Mouse (Mus musculus): ENCODE data around the gene Cluh. TPM values are rescaled to one million over a fixed set of nuclear protein-coding genes. Genes with fewer than 3 reads are reported as not detected.

Cluh gene
- polyA plus RNA-seq, 1 experiment: 119 TPM

GRCm38 (mm10) chr11:74647966-74648365, 1.3 kb upstream of the Cluh start:
- no peaks in the 10 kb centered on the region for H3K27me3 ChIP-seq (replicated peaks; ENCODE audit: control insufficient read depth, insufficient read depth, low read length)
- H3K4me1 ChIP-seq (ENCODE audit: control insufficient read depth, insufficient read depth, low read length): peaks cover 24% of the 10 kb centered on the region
- H3K27ac ChIP-seq (ENCODE audit: insufficient read depth, low read depth, low read length): peak overlapping the region; percentile 97
- DNase-seq: peak; percentile 24
- TF ChIP-seq CTCF (conservative IDR thresholded peaks at IDR 0.05; ENCODE audit: insufficient read depth, insufficient read length, low read depth, low read length): no peak
- no peak for TF ChIP-seq POLR2A (IDR thresholded peaks at IDR 0.05; ENCODE audit: low read depth, low read length)
- H3K4me3 ChIP-seq (ENCODE audit: insufficient read depth, low read depth, low read length): no peak overlapping the region
- WGBS: 97% methylated on average over 1 of the region's 1 CpGs
- H3K36me3 ChIP-seq (ENCODE audit: control insufficient read depth, insufficient read depth, low read length): no peaks in the 10 kb centered on the region

DNA sequence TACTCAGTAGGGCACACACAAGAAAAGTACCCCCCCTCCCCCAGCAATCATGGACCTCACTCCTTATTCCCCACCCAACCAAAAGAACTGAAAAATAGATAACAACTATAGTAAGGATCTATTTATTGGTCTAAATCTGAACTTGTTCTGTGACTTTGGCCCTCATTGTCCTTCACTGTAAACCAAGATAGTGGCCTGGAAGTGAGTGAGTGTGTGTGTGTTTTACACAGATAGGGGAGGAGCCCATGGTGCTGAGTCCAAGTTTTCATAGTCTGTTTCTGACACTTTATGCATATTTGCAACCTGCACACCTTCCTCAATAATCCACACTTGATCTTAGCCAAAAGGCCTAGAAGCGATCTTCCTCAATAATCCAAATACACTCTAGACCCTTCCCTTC, 619 bp upstream of the Cluh start:
- no peak for TF ChIP-seq POLR2A (IDR thresholded peaks at IDR 0.05; ENCODE audit: low read depth, low read length)
- no peak for TF ChIP-seq CTCF (conservative IDR thresholded peaks at IDR 0.05; ENCODE audit: insufficient read depth, insufficient read length, low read depth, low read length)
- H3K4me3 ChIP-seq (ENCODE audit: insufficient read depth, low read depth, low read length): peak overlapping the region; percentile 73
- 18% methylated on average over 1 of the region's 1 CpGs for WGBS
- peak overlapping the region; percentile 97 for H3K27ac ChIP-seq (ENCODE audit: insufficient read depth, low read depth, low read length)
- H3K36me3 ChIP-seq (ENCODE audit: control insufficient read depth, insufficient read depth, low read length): no peaks in the 10 kb centered on the region
- no peak for DNase-seq
- H3K4me1 ChIP-seq (ENCODE audit: control insufficient read depth, insufficient read depth, low read length): peaks cover 31% of the 10 kb centered on the region
- no peaks in the 10 kb centered on the region for H3K27me3 ChIP-seq (replicated peaks; ENCODE audit: control insufficient read depth, insufficient read depth, low read length)

- no peaks in the 10 kb centered on the region for H3K36me3 ChIP-seq (ENCODE audit: control insufficient read depth, insufficient read depth, low read length)
- WGBS: under 1% methylated on average over 53 of the region's 53 CpGs
- peak; percentile 94 for DNase-seq
- no peaks in the 10 kb centered on the region for H3K27me3 ChIP-seq (replicated peaks; ENCODE audit: control insufficient read depth, insufficient read depth, low read length)
- peak overlapping the region; percentile 95 for H3K4me3 ChIP-seq (ENCODE audit: insufficient read depth, low read depth, low read length)
- peaks cover 34% of the 10 kb centered on the region for H3K4me1 ChIP-seq (ENCODE audit: control insufficient read depth, insufficient read depth, low read length)
- TF ChIP-seq POLR2A (IDR thresholded peaks at IDR 0.05; ENCODE audit: low read depth, low read length) (no peak), CTCF (conservative IDR thresholded peaks at IDR 0.05; ENCODE audit: insufficient read depth, insufficient read length, low read depth, low read length) (no peak)
- peak overlapping the region; percentile 95 for H3K27ac ChIP-seq (ENCODE audit: insufficient read depth, low read depth, low read length)
Measured at GRCm38 (mm10) chr11:74649647-74650551, 604 bp downstream of the Cluh start.

- TF ChIP-seq POLR2A (IDR thresholded peaks at IDR 0.05; ENCODE audit: low read depth, low read length) (no peak), CTCF (conservative IDR thresholded peaks at IDR 0.05; ENCODE audit: insufficient read depth, insufficient read length, low read depth, low read length) (no peak)
- Histone ChIP-seq H3K4me3 (ENCODE audit: insufficient read depth, low read depth, low read length) (peak overlapping the region; percentile 95), H3K27ac (ENCODE audit: insufficient read depth, low read depth, low read length) (peak overlapping the region; percentile 46), H3K36me3 (ENCODE audit: control insufficient read depth, insufficient read depth, low read length) (no peaks in the 10 kb centered on the region), H3K4me1 (ENCODE audit: control insufficient read depth, insufficient read depth, low read length) (peaks cover 34% of the 10 kb centered on the region), H3K27me3 (replicated peaks; ENCODE audit: control insufficient read depth, insufficient read depth, low read length) (no peaks in the 10 kb centered on the region)
- 21% methylated on average over 4 of the region's 4 CpGs for WGBS
- no peak for DNase-seq
Measured at GRCm38 (mm10) chr11:74650576-74651100, 1.3 kb downstream of the Cluh start.

GRCm38 (mm10) chr11:74652791-74653191, 3.5 kb downstream of the Cluh start:
- 0 out of 2 replicates have a peak overlapping the region, but pooled peaks have one; percentile 19 for H3K4me3 ChIP-seq (ENCODE audit: insufficient read depth, low read depth, low read length)
- H3K36me3 ChIP-seq (ENCODE audit: control insufficient read depth, insufficient read depth, low read length): peaks cover 4% of the 10 kb centered on the region; the same call in 1 of the 2 replicates
- peak; percentile 90 for DNase-seq
- peak overlapping the region; percentile 57 for H3K27ac ChIP-seq (ENCODE audit: insufficient read depth, low read depth, low read length)
- WGBS: 33% methylated on average over 4 of the region's 4 CpGs
- no peak for TF ChIP-seq CTCF (conservative IDR thresholded peaks at IDR 0.05; ENCODE audit: insufficient read depth, insufficient read length, low read depth, low read length)
- TF ChIP-seq POLR2A (IDR thresholded peaks at IDR 0.05; ENCODE audit: low read depth, low read length): no peak
- peaks cover 34% of the 10 kb centered on the region for H3K4me1 ChIP-seq (ENCODE audit: control insufficient read depth, insufficient read depth, low read length)
- H3K27me3 ChIP-seq (replicated peaks; ENCODE audit: control insufficient read depth, insufficient read depth, low read length): no peaks in the 10 kb centered on the region

DNA sequence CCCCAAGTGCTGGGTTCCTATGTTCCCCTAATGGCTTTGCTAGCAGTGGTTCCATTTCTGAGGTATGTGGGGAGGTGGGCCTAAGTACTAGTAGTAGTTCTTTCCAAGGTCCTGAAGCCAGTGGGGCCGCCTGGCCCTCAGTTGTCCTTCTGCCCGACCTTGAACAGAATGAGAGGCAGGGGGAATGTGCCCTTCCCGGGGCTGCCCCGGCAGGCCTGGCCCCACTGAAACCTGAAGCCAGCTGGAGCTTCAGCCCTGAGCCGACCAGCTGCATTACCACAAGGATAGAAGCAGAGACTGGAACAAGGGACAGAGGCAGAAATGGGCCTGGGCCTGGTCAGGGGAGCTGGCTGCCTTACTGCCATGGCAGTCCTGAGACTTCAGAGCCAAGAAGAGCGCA, 4.1 kb downstream of the Cluh start:
- TF ChIP-seq POLR2A (IDR thresholded peaks at IDR 0.05; ENCODE audit: low read depth, low read length) (no peak), CTCF (conservative IDR thresholded peaks at IDR 0.05; ENCODE audit: insufficient read depth, insufficient read length, low read depth, low read length) (no peak)
- H3K4me1 ChIP-seq (ENCODE audit: control insufficient read depth, insufficient read depth, low read length): peaks cover 33% of the 10 kb centered on the region
- H3K4me3 ChIP-seq (ENCODE audit: insufficient read depth, low read depth, low read length): peak overlapping the region; percentile 19; the same call in 1 of the 2 replicates
- DNase-seq: peak; percentile 41
- WGBS: 28% methylated on average over 6 of the region's 6 CpGs
- peak overlapping the region; percentile 57 for H3K27ac ChIP-seq (ENCODE audit: insufficient read depth, low read depth, low read length)
- no peaks in the 10 kb centered on the region for H3K27me3 ChIP-seq (replicated peaks; ENCODE audit: control insufficient read depth, insufficient read depth, low read length)
- H3K36me3 ChIP-seq (ENCODE audit: control insufficient read depth, insufficient read depth, low read length): peaks cover 6% of the 10 kb centered on the region; the same call in 1 of the 2 replicates

DNA sequence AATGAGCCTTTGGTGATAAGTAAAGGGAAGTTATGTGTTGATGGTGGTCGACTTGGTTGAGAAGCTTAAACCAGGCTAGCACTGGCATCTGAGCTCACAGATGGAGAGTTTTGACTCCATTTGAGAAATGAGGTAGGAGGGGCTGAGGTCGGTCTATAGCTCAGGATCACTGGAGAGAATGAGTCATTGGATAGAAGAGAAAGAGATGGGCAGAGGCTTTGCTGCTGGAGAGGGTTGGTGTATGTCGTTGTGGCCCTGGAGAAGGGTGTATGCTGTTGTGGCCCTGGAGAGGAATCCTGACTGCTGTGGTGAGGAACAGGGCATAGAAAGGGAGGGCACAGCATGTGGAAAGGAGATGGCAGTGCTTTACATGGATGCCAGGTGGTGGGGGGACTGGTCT, 6.6 kb downstream of the Cluh start:
- H3K27me3 ChIP-seq (replicated peaks; ENCODE audit: control insufficient read depth, insufficient read depth, low read length): no peaks in the 10 kb centered on the region
- H3K4me1 ChIP-seq (ENCODE audit: control insufficient read depth, insufficient read depth, low read length): peaks cover 27% of the 10 kb centered on the region
- no peak for DNase-seq
- 82% methylated on average over 3 of the region's 3 CpGs for WGBS
- no peak for TF ChIP-seq CTCF (conservative IDR thresholded peaks at IDR 0.05; ENCODE audit: insufficient read depth, insufficient read length, low read depth, low read length)
- TF ChIP-seq POLR2A (IDR thresholded peaks at IDR 0.05; ENCODE audit: low read depth, low read length): no peak
- H3K36me3 ChIP-seq (ENCODE audit: control insufficient read depth, insufficient read depth, low read length): peaks cover 6% of the 10 kb centered on the region
- no peak overlapping the region for H3K27ac ChIP-seq (ENCODE audit: insufficient read depth, low read depth, low read length)
- H3K4me3 ChIP-seq (ENCODE audit: insufficient read depth, low read depth, low read length): no peak overlapping the region

All from kidney, adult 2 months (tissue).